Mouse (Mus musculus): ENCODE measurements at regions not wholly inside any gene's neighbourhood (a gene's known extent, or its start where the extent isn't known, plus 50 kb on each side); places are given as distances from the start of the nearest gene placed in this dataset.

GRCm38 (mm10) chr5:133898025-133898598 is 201.4 kb upstream of the Castor2 start:
- TF ChIP-seq CTCF (IDR thresholded peaks at IDR 0.05; ENCODE audit: extremely low read depth, insufficient read depth, insufficient read length, insufficient replicate concordance) (no peak), POLR2A (IDR thresholded peaks at IDR 0.05; ENCODE audit: low read depth, low read length) (no peak)
